Mouse (Mus musculus): ENCODE measurements around the gene Ubr4. TPM values are rescaled to one million over a fixed set of nuclear protein-coding genes. Genes with fewer than 3 reads are reported as not detected.

The Ubr4 gene
- polyA plus RNA-seq, 1 experiment from 2014 or later = 63.1 TPM

DNA sequence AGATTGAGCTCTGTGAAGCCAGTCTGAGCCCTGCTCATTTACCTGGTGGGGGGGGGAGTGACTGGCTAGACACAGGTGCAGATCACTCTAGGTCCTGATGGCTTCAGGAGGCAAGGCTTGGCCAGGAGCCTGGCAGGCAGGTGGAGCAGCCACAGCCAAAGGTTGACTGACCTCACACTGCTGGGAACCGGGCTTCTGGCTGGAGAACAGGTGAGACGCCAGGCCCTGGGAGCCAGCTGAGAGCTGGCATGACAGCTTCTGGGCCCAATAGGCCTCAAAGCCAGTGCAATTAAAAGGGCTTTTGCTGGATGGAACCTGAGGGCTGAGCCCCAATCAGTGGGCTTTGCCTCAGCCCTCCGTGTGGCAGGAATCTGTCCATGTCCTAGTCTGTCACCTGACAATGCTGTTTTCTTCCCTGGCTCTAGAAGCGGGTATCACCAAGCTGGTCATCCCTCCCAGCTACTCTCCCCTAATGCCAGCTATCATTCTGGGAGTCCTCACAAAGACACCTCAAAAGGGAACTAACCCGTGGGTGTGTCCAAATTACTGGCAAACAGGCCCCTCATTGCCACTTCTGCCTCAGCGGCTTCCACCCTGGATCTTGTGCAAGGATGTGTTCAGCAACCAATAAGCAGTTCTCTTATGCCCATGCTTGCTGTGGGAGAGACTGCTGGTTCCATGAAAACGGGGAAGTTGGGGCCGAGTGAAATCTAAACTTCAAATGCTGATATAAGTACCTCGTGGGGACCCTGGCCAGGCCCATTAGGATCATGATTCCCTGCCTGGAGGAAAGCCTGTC is 141.0 kb downstream of the Ubr4 start:
- no peak for ATAC-seq (replicated peaks; ENCODE audit: insufficient number of reproducible peaks, low FRiP score, low TSS enrichment, low read depth)
- Histone ChIP-seq H3K4me3 (ENCODE audit: low read depth, low read length) (no peak overlapping the region), H3K27me3 (ENCODE audit: control insufficient read depth, insufficient read depth, low read length) (no peaks in the 10 kb centered on the region), H3K9ac (replicated peaks; ENCODE audit: low read length) (no peak overlapping the region), H3K27ac (replicated peaks; ENCODE audit: low read depth, low read length) (no peak overlapping the region), H3K4me2 (ENCODE audit: low read depth, low read length) (no peak overlapping the region; the same call in 1 of the 2 replicates), H3K36me3 (replicated peaks; ENCODE audit: control insufficient read depth, insufficient read depth, low read depth, low read length) (peaks cover 15% of the 10 kb centered on the region), H3K9me3 (replicated peaks; ENCODE audit: control insufficient read depth, low read length) (no peaks in the 10 kb centered on the region), H3K4me1 (ENCODE audit: control insufficient read depth, insufficient read depth, low read length) (no peaks in the 10 kb centered on the region)
- no peak for DNase-seq (ENCODE audit: low spot score)
- 75% methylated on average over 9 of the region's 9 CpGs for WGBS

GRCm38 (mm10) chr4:139500814-139501213 is 148.4 kb downstream of the Ubr4 start:
- DNase-seq (ENCODE audit: low spot score) = no peak
- WGBS = 69% methylated on average over 14 of the region's 14 CpGs

GRCm38 (mm10) chr4:139501702-139502101 is 149.3 kb downstream of the Ubr4 start:
- no peaks in the 10 kb centered on the region for H3K4me1 ChIP-seq (ENCODE audit: control insufficient read depth, insufficient read depth, low read length)
- H3K4me3 ChIP-seq (ENCODE audit: low read depth, low read length) = no peak overlapping the region
- no peaks in the 10 kb centered on the region for H3K36me3 ChIP-seq (replicated peaks; ENCODE audit: control insufficient read depth, insufficient read depth, low read depth, low read length)
- ATAC-seq (replicated peaks; ENCODE audit: insufficient number of reproducible peaks, low FRiP score, low TSS enrichment, low read depth) (no peak), DNase-seq (ENCODE audit: low spot score) (no peak)
- no peak overlapping the region for H3K4me2 ChIP-seq (ENCODE audit: low read depth, low read length)
- no peak overlapping the region for H3K9ac ChIP-seq (replicated peaks; ENCODE audit: low read length)
- no peaks in the 10 kb centered on the region for H3K27me3 ChIP-seq (ENCODE audit: control insufficient read depth, insufficient read depth, low read length)
- H3K27ac ChIP-seq (replicated peaks; ENCODE audit: low read depth, low read length) = no peak overlapping the region
- H3K9me3 ChIP-seq (replicated peaks; ENCODE audit: control insufficient read depth, low read length) = no peaks in the 10 kb centered on the region
- 71% methylated on average over 6 of the region's 6 CpGs for WGBS

More at GRCm38 (mm10) chr4:139500814-139501213, 148.4 kb downstream of the Ubr4 start:
- Histone ChIP-seq H3K27me3 (ENCODE audit: control insufficient read depth, insufficient read depth, low read length) (no peaks in the 10 kb centered on the region), H3K4me2 (ENCODE audit: low read depth, low read length) (no peak overlapping the region), H3K36me3 (replicated peaks; ENCODE audit: control insufficient read depth, insufficient read depth, low read depth, low read length) (no peaks in the 10 kb centered on the region), H3K4me3 (ENCODE audit: low read depth, low read length) (no peak overlapping the region), H3K9me3 (replicated peaks; ENCODE audit: control insufficient read depth, low read length) (no peaks in the 10 kb centered on the region), H3K4me1 (ENCODE audit: control insufficient read depth, insufficient read depth, low read length) (no peaks in the 10 kb centered on the region), H3K27ac (replicated peaks; ENCODE audit: low read depth, low read length) (no peak overlapping the region), H3K9ac (replicated peaks; ENCODE audit: low read length) (no peak overlapping the region)
- ATAC-seq (replicated peaks; ENCODE audit: insufficient number of reproducible peaks, low FRiP score, low TSS enrichment, low read depth) = no peak

GRCm38 (mm10) chr4:139503919-139504318 is 151.5 kb downstream of the Ubr4 start:
- H3K9me3 ChIP-seq (replicated peaks; ENCODE audit: control insufficient read depth, low read length) = no peaks in the 10 kb centered on the region
- no peaks in the 10 kb centered on the region for H3K4me1 ChIP-seq (ENCODE audit: control insufficient read depth, insufficient read depth, low read length)
- WGBS = 87% methylated on average over 8 of the region's 8 CpGs
- no peak overlapping the region for H3K4me3 ChIP-seq (ENCODE audit: low read depth, low read length)
- H3K36me3 ChIP-seq (replicated peaks; ENCODE audit: control insufficient read depth, insufficient read depth, low read depth, low read length) = no peaks in the 10 kb centered on the region
- H3K4me2 ChIP-seq (ENCODE audit: low read depth, low read length) = no peak overlapping the region
- H3K9ac ChIP-seq (replicated peaks; ENCODE audit: low read length) = no peak overlapping the region
- H3K27me3 ChIP-seq (ENCODE audit: control insufficient read depth, insufficient read depth, low read length) = no peaks in the 10 kb centered on the region
- DNase-seq (ENCODE audit: low spot score) = no peak
- H3K27ac ChIP-seq (replicated peaks; ENCODE audit: low read depth, low read length) = no peak overlapping the region
- ATAC-seq (replicated peaks; ENCODE audit: insufficient number of reproducible peaks, low FRiP score, low TSS enrichment, low read depth) = no peak

DNA sequence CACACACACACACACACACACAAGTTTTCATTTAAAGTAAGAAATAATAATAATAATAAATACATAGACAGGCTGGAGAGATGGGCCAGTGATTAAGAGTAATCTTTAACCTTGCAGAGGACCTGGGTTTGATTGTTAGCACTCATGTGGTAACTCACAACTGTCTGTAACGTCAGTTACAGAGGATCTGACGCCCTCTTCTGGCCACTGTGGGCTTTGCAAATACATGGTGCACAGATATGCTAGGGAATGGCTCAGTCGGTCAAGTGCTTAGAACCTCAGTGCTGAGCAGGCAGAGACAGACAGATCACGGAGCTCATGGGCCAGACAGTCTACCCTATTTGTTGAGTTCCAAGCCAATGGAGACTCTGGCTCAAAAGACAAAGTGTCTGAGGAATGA is 153.3 kb downstream of the Ubr4 start:
- Histone ChIP-seq H3K9ac (replicated peaks; ENCODE audit: low read length) (no peak overlapping the region), H3K27ac (replicated peaks; ENCODE audit: low read depth, low read length) (no peak overlapping the region), H3K27me3 (ENCODE audit: control insufficient read depth, insufficient read depth, low read length) (no peaks in the 10 kb centered on the region), H3K4me3 (ENCODE audit: low read depth, low read length) (no peak overlapping the region), H3K36me3 (replicated peaks; ENCODE audit: control insufficient read depth, insufficient read depth, low read depth, low read length) (no peaks in the 10 kb centered on the region), H3K9me3 (replicated peaks; ENCODE audit: control insufficient read depth, low read length) (no peaks in the 10 kb centered on the region), H3K4me2 (ENCODE audit: low read depth, low read length) (no peak overlapping the region), H3K4me1 (ENCODE audit: control insufficient read depth, insufficient read depth, low read length) (no peaks in the 10 kb centered on the region)
- no peak for ATAC-seq (replicated peaks; ENCODE audit: insufficient number of reproducible peaks, low FRiP score, low TSS enrichment, low read depth)
- DNase-seq (ENCODE audit: low spot score) = no peak
- WGBS = 80% methylated on average over 4 of the region's 4 CpGs

DNA sequence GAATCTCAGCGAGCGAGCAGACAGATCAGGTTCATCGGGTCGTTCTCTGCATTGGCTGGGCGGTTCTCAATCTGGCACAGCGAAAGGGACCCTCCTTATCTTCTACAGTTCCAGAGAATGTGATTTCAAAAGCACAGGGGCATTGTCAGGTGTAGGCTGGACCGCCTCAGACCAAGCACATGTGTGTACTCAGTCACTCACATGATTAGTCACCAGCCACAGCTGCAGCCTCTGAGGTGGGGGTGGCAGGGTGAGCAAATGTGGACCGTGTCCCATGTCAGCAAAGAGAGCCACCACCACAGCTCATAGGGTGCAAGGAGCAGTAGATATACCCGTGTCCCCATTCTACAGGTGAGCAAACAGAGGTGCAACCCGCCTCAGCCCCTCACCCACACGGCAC is 154.3 kb downstream of the Ubr4 start:
- WGBS = 93% methylated on average over 11 of the region's 11 CpGs
- H3K9ac ChIP-seq (replicated peaks; ENCODE audit: low read length) = no peak overlapping the region
- no peaks in the 10 kb centered on the region for H3K36me3 ChIP-seq (replicated peaks; ENCODE audit: control insufficient read depth, insufficient read depth, low read depth, low read length)
- no peak overlapping the region for H3K4me2 ChIP-seq (ENCODE audit: low read depth, low read length)
- no peak for ATAC-seq (replicated peaks; ENCODE audit: insufficient number of reproducible peaks, low FRiP score, low TSS enrichment, low read depth)
- H3K27ac ChIP-seq (replicated peaks; ENCODE audit: low read depth, low read length) = no peak overlapping the region
- no peaks in the 10 kb centered on the region for H3K4me1 ChIP-seq (ENCODE audit: control insufficient read depth, insufficient read depth, low read length)
- H3K4me3 ChIP-seq (ENCODE audit: low read depth, low read length) = no peak overlapping the region
- no peaks in the 10 kb centered on the region for H3K9me3 ChIP-seq (replicated peaks; ENCODE audit: control insufficient read depth, low read length)
- no peak for DNase-seq (ENCODE audit: low spot score)
- no peaks in the 10 kb centered on the region for H3K27me3 ChIP-seq (ENCODE audit: control insufficient read depth, insufficient read depth, low read length)

DNA sequence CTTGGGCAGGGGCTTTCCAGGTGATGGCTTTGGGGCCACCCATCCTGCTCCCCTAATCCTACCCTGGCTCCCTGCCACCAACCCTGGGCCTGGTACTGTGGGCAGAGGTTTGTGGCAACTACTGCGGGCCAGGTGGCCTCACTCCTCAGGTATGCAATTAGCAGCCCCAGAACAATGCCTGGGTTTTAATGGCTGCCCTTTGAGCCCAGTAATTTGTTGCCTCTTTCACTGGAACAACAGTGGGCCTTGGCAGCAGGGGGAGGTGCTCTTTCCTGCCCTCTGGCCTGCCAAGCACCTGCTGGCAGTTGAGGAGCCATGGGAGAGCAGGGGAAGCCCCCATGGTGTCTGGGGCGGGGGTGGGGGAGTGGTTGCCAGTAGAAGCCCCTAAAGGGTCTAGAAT is 156.7 kb downstream of the Ubr4 start:
- ATAC-seq (replicated peaks; ENCODE audit: insufficient number of reproducible peaks, low FRiP score, low TSS enrichment, low read depth) = no peak
- Histone ChIP-seq H3K36me3 (replicated peaks; ENCODE audit: control insufficient read depth, insufficient read depth, low read depth, low read length) (no peaks in the 10 kb centered on the region), H3K9me3 (replicated peaks; ENCODE audit: control insufficient read depth, low read length) (no peaks in the 10 kb centered on the region), H3K9ac (replicated peaks; ENCODE audit: low read length) (no peak overlapping the region), H3K27me3 (ENCODE audit: control insufficient read depth, insufficient read depth, low read length) (no peaks in the 10 kb centered on the region), H3K4me2 (ENCODE audit: low read depth, low read length) (no peak overlapping the region), H3K4me1 (ENCODE audit: control insufficient read depth, insufficient read depth, low read length) (no peaks in the 10 kb centered on the region), H3K27ac (replicated peaks; ENCODE audit: low read depth, low read length) (no peak overlapping the region), H3K4me3 (ENCODE audit: low read depth, low read length) (no peak overlapping the region)
- DNase-seq (ENCODE audit: low spot score) = no peak
- WGBS = 84% methylated on average over 2 of the region's 2 CpGs

GRCm38 (mm10) chr4:139511557-139511956 is 159.1 kb downstream of the Ubr4 start:
- Histone ChIP-seq H3K9me3 (replicated peaks; ENCODE audit: control insufficient read depth, low read length) (no peaks in the 10 kb centered on the region), H3K27me3 (ENCODE audit: control insufficient read depth, insufficient read depth, low read length) (no peaks in the 10 kb centered on the region), H3K9ac (replicated peaks; ENCODE audit: low read length) (no peak overlapping the region), H3K27ac (replicated peaks; ENCODE audit: low read depth, low read length) (no peak overlapping the region), H3K4me3 (ENCODE audit: low read depth, low read length) (no peak overlapping the region), H3K4me1 (ENCODE audit: control insufficient read depth, insufficient read depth, low read length) (no peaks in the 10 kb centered on the region), H3K4me2 (ENCODE audit: low read depth, low read length) (no peak overlapping the region), H3K36me3 (replicated peaks; ENCODE audit: control insufficient read depth, insufficient read depth, low read depth, low read length) (no peaks in the 10 kb centered on the region)
- ATAC-seq (replicated peaks; ENCODE audit: insufficient number of reproducible peaks, low FRiP score, low TSS enrichment, low read depth) (no peak), DNase-seq (ENCODE audit: low spot score) (no peak)
- 86% methylated on average over 2 of the region's 2 CpGs for WGBS

All from embryonic facial prominence, embryonic 11.5 days (tissue).